Mouse (Mus musculus) liver, embryonic 12.5 days (tissue): ENCODE data around the gene Rev1. TPM values are rescaled to one million over a fixed set of nuclear protein-coding genes. Genes with fewer than 3 reads are reported as not detected.
A peak's percentile ranks its signal among the peaks of the same experiment; 100 is the strongest.

Experiments
- ATAC-seq: fragments of 200-750 bp; cut with Nextera tagmentation; 2 replicates; pipeline ENCODE4 v1.8.0; 2017; ENCODE audit warnings: moderate number of reproducible peaks, mild to moderate bottlenecking, moderate library complexity
- H3K27ac ChIP-seq: fragments of 300-500 bp; sonication (generic); 2 replicates; pipeline ENCODE4 v1.5.1; 2016; ENCODE audit warnings: mild to moderate bottlenecking
- H3K27me3 ChIP-seq: fragments of 300-500 bp; sonication (generic); replicated peaks from 2 replicates; pipeline ENCODE4 v1.6.1; 2016; ENCODE audit warnings: mild to moderate bottlenecking, moderate library complexity
- H3K36me3 ChIP-seq: fragments of 300-500 bp; sonication (generic); 2 replicates; pipeline ENCODE4 v1.6.1; 2016; ENCODE audit warnings: mild to moderate bottlenecking, moderate library complexity
- H3K4me1 ChIP-seq: fragments of 300-500 bp; sonication (generic); 2 replicates; pipeline ENCODE4 v1.6.1; 2016
- H3K4me2 ChIP-seq: fragments of 300-500 bp; sonication (generic); 2 replicates; pipeline ENCODE4 v1.6.1; 2016; ENCODE audit warnings: mild to moderate bottlenecking, moderate library complexity
- H3K4me3 ChIP-seq: fragments of 300-500 bp; sonication (generic); 2 replicates; pipeline ENCODE4 v1.5.1; 2016; ENCODE audit warnings: mild to moderate bottlenecking, moderate library complexity
- H3K9ac ChIP-seq: fragments of 300-500 bp; sonication (generic); 2 replicates; pipeline ENCODE4 v1.6.1; 2016; ENCODE audit warnings: mild to moderate bottlenecking, moderate library complexity
- H3K9me3 ChIP-seq: fragments of 300-500 bp; sonication (generic); replicated peaks from 2 replicates; pipeline ENCODE4 v1.6.1; 2016; ENCODE audit warnings: mild to moderate bottlenecking, moderate library complexity
- WGBS: fragments of 180-500 bp; shearing (Covaris S2); methylation state at CpG from one replicate; pipeline ENCODE4 v1.1.7; 2016; ENCODE audit not compliant: insufficient replicate concordance; 5-methylcytosine and 5-hydroxymethylcytosine counted together
- polyA plus RNA-seq: library from polyadenylated mRNA; unstranded; fragments of >200 nt; fragmentation: Nextera tagmentation; extraction: Ambion mirVana; gene quantifications from 2 replicates; pipeline ENCODE4 v1.2.1, GENCODE M21; 2016

Rev1 gene
- polyA plus RNA-seq, 1 experiment from 2014 or later = 28.4 TPM

DNA sequence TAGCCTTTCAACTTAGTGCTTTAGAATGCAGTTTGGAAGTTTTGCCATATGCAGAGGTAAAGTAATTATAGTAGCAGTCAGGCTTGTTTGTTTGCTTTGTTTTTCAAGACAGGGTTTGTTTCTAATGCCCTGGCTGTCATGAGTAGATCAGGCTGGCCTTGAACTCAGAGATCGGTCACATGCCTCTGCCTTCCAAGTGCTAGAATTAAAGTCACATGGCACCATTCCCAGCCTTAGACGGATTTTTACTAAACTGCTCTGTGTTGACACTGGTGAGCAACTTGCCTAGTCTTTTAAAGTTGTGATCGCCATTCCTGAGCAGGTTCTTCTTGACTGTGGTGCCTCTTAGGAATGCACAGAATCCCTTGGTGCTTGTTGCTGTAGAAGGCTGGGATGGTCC is 122.9 kb downstream of the Rev1 start:
- H3K9me3 ChIP-seq = no peaks in the 10 kb centered on the region
- H3K27me3 ChIP-seq = no peaks in the 10 kb centered on the region
- peak overlapping the region; percentile 0; the same call in 1 of the 2 replicates for H3K4me2 ChIP-seq
- H3K36me3 ChIP-seq = peaks cover 4% of the 10 kb centered on the region; the same call in 1 of the 2 replicates
- H3K27ac ChIP-seq = peak overlapping the region; percentile 68
- ATAC-seq = no peak
- H3K4me3 ChIP-seq = no peak overlapping the region
- WGBS = 72% methylated on average over 3 of the region's 3 CpGs
- peaks cover 91% of the 10 kb centered on the region for H3K4me1 ChIP-seq
- H3K9ac ChIP-seq = peak overlapping the region; percentile 35; the same call in 1 of the 2 replicates

DNA sequence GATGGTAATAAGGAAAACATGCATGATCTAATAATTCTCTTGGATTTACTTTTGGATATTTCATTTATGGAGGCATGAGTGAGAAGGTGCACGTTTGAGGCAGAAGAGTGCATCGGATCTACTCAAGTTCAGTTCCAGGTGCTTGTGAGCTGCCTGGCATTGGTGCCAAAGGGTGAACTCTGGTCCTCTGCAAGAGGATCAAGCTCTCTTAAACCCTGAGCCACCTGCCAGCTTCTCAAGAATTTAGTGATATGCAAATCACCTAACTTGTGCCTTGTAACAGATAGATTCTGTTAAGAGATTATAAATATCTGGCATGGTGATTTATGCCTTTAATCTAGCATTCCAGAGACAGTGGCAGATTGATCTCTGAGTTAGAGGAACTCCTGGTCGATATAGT is 126.6 kb downstream of the Rev1 start:
- Histone ChIP-seq H3K36me3 (peaks cover 4% of the 10 kb centered on the region; the same call in 1 of the 2 replicates), H3K4me1 (peaks cover 83% of the 10 kb centered on the region), H3K27ac (peak overlapping the region; percentile 45; the same call in 1 of the 2 replicates), H3K9ac (no peak overlapping the region), H3K27me3 (no peaks in the 10 kb centered on the region), H3K9me3 (no peaks in the 10 kb centered on the region), H3K4me3 (no peak overlapping the region), H3K4me2 (no peak overlapping the region)
- no peak for ATAC-seq
- WGBS = 57% methylated on average over 3 of the region's 3 CpGs

Other genes starting within 250 kb of the Rev1 start
- 18.7 and 22.3 TPM in 2 replicates for gene Mitd1, start 239.4 kb downstream of the Rev1 start, polyA plus RNA-seq
- gene Mrpl30, start 239.3 kb downstream of the Rev1 start, polyA plus RNA-seq = 216 and 221 TPM in 2 replicates
- not detected in 2 replicates for gene Lyg2, start 213.3 kb downstream of the Rev1 start, polyA plus RNA-seq
- gene Lyg1, start 172.0 kb downstream of the Rev1 start, polyA plus RNA-seq = not detected in 2 replicates
- gene Txndc9, start 131.9 kb downstream of the Rev1 start, polyA plus RNA-seq = 82.7 and 86.3 TPM in 2 replicates
- 28.5 and 28.8 TPM in 2 replicates for gene Eif5b, start 131.8 kb downstream of the Rev1 start, polyA plus RNA-seq